Mouse (Mus musculus) inflammation-experienced regulatory T-cells, adult 16 weeks (primary cell): ENCODE data around the gene Igfbp2. TPM values are rescaled to one million over a fixed set of nuclear protein-coding genes. Genes with fewer than 3 reads are reported as not detected.

ENCODE experiments used
- polyA plus RNA-seq: library from polyadenylated mRNA; unstranded; fragments of 100-300 nt; shearing (Covaris generic); gene quantifications from one replicate; pipeline ENCODE4 v1.2.1, GENCODE M21; 2017

Gene Igfbp2
- not detected for polyA plus RNA-seq

DNA sequence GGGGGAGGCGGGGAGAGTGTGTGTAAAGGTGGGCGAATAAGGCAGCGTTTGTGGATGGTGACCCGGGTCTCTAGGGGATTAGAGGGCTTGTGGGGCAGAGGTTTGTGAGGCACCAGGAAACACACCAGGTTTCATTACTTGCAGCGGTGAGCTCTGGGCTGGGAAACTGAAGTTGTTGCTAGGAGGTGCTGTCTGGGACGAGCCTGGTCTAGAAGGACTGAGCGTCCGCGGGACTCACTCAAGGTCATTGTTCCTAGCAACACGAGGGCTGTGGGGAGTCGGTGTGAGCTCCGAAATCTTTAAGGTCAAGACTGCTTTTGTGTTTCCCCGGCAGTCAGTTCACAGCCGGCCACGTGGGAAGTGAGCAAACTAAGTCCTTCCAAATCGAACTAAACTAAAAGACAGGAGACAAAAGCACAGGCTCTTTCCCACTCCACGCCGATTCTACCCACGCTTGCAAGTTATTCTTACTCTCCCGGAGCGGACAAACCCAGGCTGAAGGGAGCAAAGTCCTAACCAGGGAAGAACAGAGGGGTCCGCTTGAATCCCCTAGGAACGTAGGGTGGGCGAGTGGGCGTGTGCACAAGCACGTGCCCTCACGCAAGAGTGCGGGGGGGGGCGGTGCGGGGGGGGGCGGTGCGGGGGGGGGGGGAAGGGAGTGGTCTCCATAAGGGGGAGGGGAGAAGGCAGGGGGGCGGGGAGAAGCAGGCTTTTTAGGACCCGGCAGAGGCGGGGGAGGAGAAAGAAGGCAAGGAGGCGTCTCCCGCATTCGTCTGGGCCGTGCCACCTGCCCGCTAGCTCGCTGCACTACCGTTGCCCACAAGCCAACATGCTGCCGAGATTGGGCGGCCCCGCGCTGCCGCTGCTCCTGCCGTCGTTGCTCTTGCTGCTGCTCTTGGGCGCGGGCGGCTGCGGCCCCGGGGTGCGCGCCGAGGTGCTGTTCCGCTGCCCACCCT lies at the start of gene Igfbp2:
TSS of gene Igfbp2 (plus strand) at position 753 of the 956 bp plus-strand sequence.

DNA sequence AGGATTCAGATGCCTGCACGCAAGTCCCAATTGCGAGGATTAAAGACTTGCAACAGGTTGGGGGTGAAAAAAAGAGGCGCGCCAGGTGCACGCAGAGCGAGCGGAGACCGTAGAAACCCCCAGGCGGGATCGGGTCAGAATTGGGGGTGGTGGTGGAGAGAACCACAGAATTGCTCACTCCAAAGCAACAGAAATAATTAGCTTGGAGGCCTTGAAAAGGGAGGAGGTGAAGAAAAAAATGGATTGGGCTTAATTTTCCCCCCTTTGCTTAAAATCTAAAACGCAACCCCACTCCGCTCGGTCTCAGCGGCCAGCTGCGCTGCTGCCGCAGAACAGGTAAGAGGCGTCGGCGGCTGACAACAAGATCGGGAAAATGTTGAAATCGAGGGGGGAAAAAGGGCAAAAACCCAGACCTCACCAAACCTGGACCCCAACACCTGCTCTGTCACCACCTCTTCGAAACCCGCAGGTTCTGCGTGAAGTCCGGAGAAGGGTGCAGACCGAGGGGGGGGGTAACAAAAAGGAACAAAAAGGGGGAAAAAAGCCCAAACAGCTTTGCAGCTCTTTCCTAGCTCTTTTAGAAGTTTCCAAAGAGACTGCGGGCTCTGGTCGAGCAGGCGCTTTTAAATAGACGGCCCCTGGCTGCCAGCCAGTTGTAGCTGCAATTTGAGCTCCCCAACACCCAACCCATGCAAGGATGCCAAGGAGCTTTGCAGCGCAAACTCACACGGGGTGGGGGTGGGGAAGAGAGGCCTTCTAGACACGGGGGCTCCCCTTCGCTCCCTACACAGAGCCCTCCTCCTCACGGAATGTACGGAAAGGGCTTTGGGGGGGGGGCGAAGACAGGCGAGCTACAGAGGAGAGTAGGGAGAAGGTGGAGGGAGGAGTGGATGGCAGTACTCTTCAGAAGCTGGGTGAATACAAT lies 50.2 kb downstream of the Igfbp2 start, which contains the start of gene Igfbp5:
TSS of gene Igfbp5 (minus strand) at position 598 of the 925 bp plus-strand sequence.

Other genes starting within 250 kb of the Igfbp2 start
- 28.8 TPM for gene Smarcal1, start 241.3 kb upstream of the Igfbp2 start, polyA plus RNA-seq
- not detected for gene Ankar, start 123.9 kb upstream of the Igfbp2 start, polyA plus RNA-seq
- 2,221 TPM for gene Rpl37a, start 113.2 kb upstream of the Igfbp2 start, polyA plus RNA-seq
- 0.05 TPM for gene Igfbp5, start 50.4 kb downstream of the Igfbp2 start, polyA plus RNA-seq
- not detected for gene Tnp1, start 191.4 kb downstream of the Igfbp2 start, polyA plus RNA-seq